Mouse (Mus musculus) layer of hippocampus, adult 9-10 months (tissue): ENCODE measurements around the gene Gm37240.
"Not testable (repeated sequence)": the region's sequence is repeated elsewhere in the genome, so short reads cannot be mapped to it uniquely, and the experiment has no call there.

ENCODE experiments used
- DNase-seq: peaks from one replicate; pipeline ENCODE4 v3.0.0; 2022; ENCODE audit warnings: low spot score

Gene Gm37240

GRCm38 (mm10) chr3:84889648-84890047, 997.7 kb downstream of the Gm37240 start:
- no peak for DNase-seq

GRCm38 (mm10) chr3:84883817-84884483, 1003.4 kb downstream of the Gm37240 start:
- DNase-seq, result no peak

GRCm38 (mm10) chr3:84876211-84876610, 1011.1 kb downstream of the Gm37240 start:
- DNase-seq, result no peak

- DNase-seq, result no peak
These were observed 1012.0 kb downstream of the Gm37240 start for GRCm38 (mm10) chr3:84875306-84875705.

- DNase-seq, result no peak
These were observed 1017.2 kb downstream of the Gm37240 start for GRCm38 (mm10) chr3:84870126-84870525.

- no peak for DNase-seq
These were observed 1019.3 kb downstream of the Gm37240 start for GRCm38 (mm10) chr3:84867991-84868390.

GRCm38 (mm10) chr3:84867434-84867975, 1019.8 kb downstream of the Gm37240 start:
- DNase-seq, result no peak

- no peak for DNase-seq
These were observed 1020.5 kb downstream of the Gm37240 start for GRCm38 (mm10) chr3:84866866-84867265.

GRCm38 (mm10) chr3:84865684-84866083, 1021.6 kb downstream of the Gm37240 start:
- no peak for DNase-seq

- DNase-seq, result not testable (repeated sequence)
These were observed 1025.5 kb downstream of the Gm37240 start for GRCm38 (mm10) chr3:84861817-84862216.

GRCm38 (mm10) chr3:84860669-84861068, 1026.6 kb downstream of the Gm37240 start:
- DNase-seq, result no peak

GRCm38 (mm10) chr3:84854440-84854839, 1032.9 kb downstream of the Gm37240 start:
- no peak for DNase-seq

GRCm38 (mm10) chr3:84852877-84853276, 1034.4 kb downstream of the Gm37240 start:
- DNase-seq, result no peak

- DNase-seq, result no peak
These were observed 1035.5 kb downstream of the Gm37240 start for GRCm38 (mm10) chr3:84851801-84852200.

GRCm38 (mm10) chr3:84850418-84850817, 1036.9 kb downstream of the Gm37240 start:
- no peak for DNase-seq

- DNase-seq, result no peak
These were observed 1038.5 kb downstream of the Gm37240 start for GRCm38 (mm10) chr3:84848798-84849197.

- peak; percentile 83 for DNase-seq
These were observed 1043.7 kb downstream of the Gm37240 start for GRCm38 (mm10) chr3:84843594-84843993.

GRCm38 (mm10) chr3:84842793-84843192, 1044.5 kb downstream of the Gm37240 start:
- no peak for DNase-seq

- DNase-seq, result no peak
These were observed 1046.0 kb downstream of the Gm37240 start for GRCm38 (mm10) chr3:84841271-84841670.

- no peak for DNase-seq
These were observed 1047.8 kb downstream of the Gm37240 start for GRCm38 (mm10) chr3:84839499-84839898.

- no peak for DNase-seq
These were observed 1049.3 kb downstream of the Gm37240 start for GRCm38 (mm10) chr3:84837984-84838383.

GRCm38 (mm10) chr3:84836029-84836428, 1051.3 kb downstream of the Gm37240 start:
- DNase-seq, result no peak

- DNase-seq, result no peak
These were observed 1058.0 kb downstream of the Gm37240 start for GRCm38 (mm10) chr3:84829366-84829765.

- no peak for DNase-seq
These were observed 1059.7 kb downstream of the Gm37240 start for GRCm38 (mm10) chr3:84827617-84828016.
